17 mouse cellular contexts compared by ENCODE assay signal in genomic region chr9:79518640-79519039, GRCm38 (mm10).
DNase-seq lines count a peak whose midpoint lies in the region; ATAC-seq and TF ChIP-seq lines count a peak whose summit lies in the region.
"Had no signal": no experiment of that assay in that cellular context is flagged by ENCODE, and none has a peak within 500 bp of the region (broad histone marks: within the 10 kb centered on the region; RNA-seq: fewer than 3 reads in every experiment).

No protein-coding gene starts in this region.

- no peaks in the 10 kb centered on the region for H3K9me3 ChIP-seq in kidney, embryonic 14.5 days (ENCODE audit: control insufficient read depth, low read length)
- no peaks in the 10 kb centered on the region for H3K9me3 ChIP-seq in heart, embryonic 16.5 days (replicated peaks; ENCODE audit: control insufficient read depth, low read length)
- no peaks in the 10 kb centered on the region for H3K9me3 ChIP-seq in midbrain, embryonic 13.5 days
- H3K9me3 ChIP-seq: embryonic facial prominence, embryonic 15.5 days; forebrain, embryonic 12.5 days; neural tube, embryonic 13.5 days had no signal

- intact Hi-C loops in left cerebral cortex, adult 2 months (cut with DNase I), result no loop called here

- WGBS in kidney, embryonic 14.5 days, result 84% methylated on average over 1 of the region's 1 CpGs
- 48% methylated on average over 1 of the region's 1 CpGs for WGBS in heart, embryonic 16.5 days
- 79% methylated on average over 1 of the region's 1 CpGs for WGBS in midbrain, embryonic 13.5 days

- no peak overlapping the region for H3K27ac ChIP-seq in kidney, embryonic 14.5 days (ENCODE audit: low read depth, low read length)
- H3K27ac ChIP-seq in heart, embryonic 16.5 days (ENCODE audit: low read length), result peak overlapping the region; percentile 91
- no peak overlapping the region for H3K27ac ChIP-seq in left cerebral cortex, adult 2 months
- H3K27ac ChIP-seq in midbrain, embryonic 13.5 days, result no peak overlapping the region
- H3K27ac ChIP-seq: embryonic facial prominence, embryonic 15.5 days; forebrain, embryonic 12.5 days; neural tube, embryonic 13.5 days had no signal

- ATAC-seq in kidney, embryonic 14.5 days (ENCODE audit: low FRiP score, low TSS enrichment), result no peak
- peak; percentile 88 for ATAC-seq in heart, embryonic 16.5 days (replicated peaks; ENCODE audit: extremely low read depth, insufficient read depth, low FRiP score)
- ATAC-seq in midbrain, embryonic 13.5 days, result no peak

- H3K4me3 ChIP-seq in kidney, embryonic 14.5 days (ENCODE audit: low read length), result no peak overlapping the region
- H3K4me3 ChIP-seq in heart, embryonic 16.5 days (ENCODE audit: low read length), result 0 out of 2 replicates have a peak overlapping the region, but pooled peaks have one; percentile 18
- H3K4me3 ChIP-seq in left cerebral cortex, adult 2 months, result no peak overlapping the region
- no peak overlapping the region for H3K4me3 ChIP-seq in midbrain, embryonic 13.5 days (replicated peaks)
- H3K4me3 ChIP-seq: embryonic facial prominence, embryonic 15.5 days; forebrain, embryonic 12.5 days; neural tube, embryonic 13.5 days had no signal

- no peaks in the 10 kb centered on the region for H3K27me3 ChIP-seq in kidney, embryonic 14.5 days (ENCODE audit: control insufficient read depth, insufficient read depth, low read length)
- H3K27me3 ChIP-seq in heart, embryonic 16.5 days (ENCODE audit: control insufficient read depth, insufficient read depth, low read length), result no peaks in the 10 kb centered on the region
- no peaks in the 10 kb centered on the region for H3K27me3 ChIP-seq in midbrain, embryonic 13.5 days
- H3K27me3 ChIP-seq: embryonic facial prominence, embryonic 15.5 days; forebrain, embryonic 12.5 days; neural tube, embryonic 13.5 days had no signal

- H3K4me1 ChIP-seq in kidney, embryonic 14.5 days (ENCODE audit: control insufficient read depth, insufficient read depth, low read length), result no peaks in the 10 kb centered on the region
- H3K4me1 ChIP-seq in heart, embryonic 16.5 days (ENCODE audit: control insufficient read depth, insufficient read depth, low read length), result peaks cover 8% of the 10 kb centered on the region
- H3K4me1 ChIP-seq in midbrain, embryonic 13.5 days (replicated peaks), result no peaks in the 10 kb centered on the region
- H3K4me1 ChIP-seq: embryonic facial prominence, embryonic 15.5 days; forebrain, embryonic 12.5 days; neural tube, embryonic 13.5 days had no signal

- no peak overlapping the region for H3K9ac ChIP-seq in kidney, embryonic 14.5 days (ENCODE audit: low read depth, low read length)
- H3K9ac ChIP-seq in heart, embryonic 16.5 days (ENCODE audit: low read length), result peak overlapping the region; percentile 29; the same call in 1 of the 2 replicates
- no peak overlapping the region for H3K9ac ChIP-seq in midbrain, embryonic 13.5 days (replicated peaks)
- H3K9ac ChIP-seq: embryonic facial prominence, embryonic 15.5 days; forebrain, embryonic 12.5 days; neural tube, embryonic 13.5 days had no signal

- no peaks in the 10 kb centered on the region for H3K36me3 ChIP-seq in kidney, embryonic 14.5 days (ENCODE audit: control insufficient read depth, insufficient read depth, low read length)
- no peaks in the 10 kb centered on the region for H3K36me3 ChIP-seq in heart, embryonic 16.5 days (ENCODE audit: control insufficient read depth, insufficient read depth)
- H3K36me3 ChIP-seq in midbrain, embryonic 13.5 days, result no peaks in the 10 kb centered on the region
- H3K36me3 ChIP-seq: embryonic facial prominence, embryonic 15.5 days; forebrain, embryonic 12.5 days; neural tube, embryonic 13.5 days had no signal

- TF ChIP-seq CTCF in left cerebral cortex, adult 2 months (IDR thresholded peaks at IDR 0.05), result no peak

- no peak overlapping the region for H3K4me2 ChIP-seq in kidney, embryonic 14.5 days (replicated peaks; ENCODE audit: low read depth, low read length)
- H3K4me2 ChIP-seq in heart, embryonic 16.5 days (ENCODE audit: low read depth, low read length), result peak overlapping the region; percentile 40; the same call in 1 of the 2 replicates
- no peak overlapping the region for H3K4me2 ChIP-seq in midbrain, embryonic 13.5 days (replicated peaks)
- H3K4me2 ChIP-seq: embryonic facial prominence, embryonic 15.5 days; forebrain, embryonic 12.5 days; neural tube, embryonic 13.5 days had no signal

- peak; percentile 43 for DNase-seq in kidney, adult 9 months
- DNase-seq in heart, adult 8-10 months (ENCODE audit: low spot score), result peak; percentile 16
- DNase-seq in left cerebral cortex, adult 2 months (ENCODE audit: extremely low spot score in 1 of 2, low spot score in 2 of 2), result no peak
- DNase-seq in thymus, postnatal 14 days, result no peak
- DNase-seq: cerebellum, adult 9-10 months; gastrocnemius, postnatal 36 days; layer of hippocampus, postnatal 36 days; left cerebral cortex, postnatal 4 days; lung, adult 2 months; lung, postnatal 36 days; thymus, postnatal 4 days had no signal

Comparison
In these comparisons a context has a peak if more than half of its experiments do, and no peak if none do; other contexts are left out.
1. DNase-seq: peak in kidney, adult 9 months (single experiment) and heart, adult 8-10 months (single experiment); none in left cerebral cortex, adult 2 months (0 of 2) and thymus, postnatal 14 days (single experiment).